ENCODE assay signal across 9 mouse cellular contexts in the genomic region with DNA sequence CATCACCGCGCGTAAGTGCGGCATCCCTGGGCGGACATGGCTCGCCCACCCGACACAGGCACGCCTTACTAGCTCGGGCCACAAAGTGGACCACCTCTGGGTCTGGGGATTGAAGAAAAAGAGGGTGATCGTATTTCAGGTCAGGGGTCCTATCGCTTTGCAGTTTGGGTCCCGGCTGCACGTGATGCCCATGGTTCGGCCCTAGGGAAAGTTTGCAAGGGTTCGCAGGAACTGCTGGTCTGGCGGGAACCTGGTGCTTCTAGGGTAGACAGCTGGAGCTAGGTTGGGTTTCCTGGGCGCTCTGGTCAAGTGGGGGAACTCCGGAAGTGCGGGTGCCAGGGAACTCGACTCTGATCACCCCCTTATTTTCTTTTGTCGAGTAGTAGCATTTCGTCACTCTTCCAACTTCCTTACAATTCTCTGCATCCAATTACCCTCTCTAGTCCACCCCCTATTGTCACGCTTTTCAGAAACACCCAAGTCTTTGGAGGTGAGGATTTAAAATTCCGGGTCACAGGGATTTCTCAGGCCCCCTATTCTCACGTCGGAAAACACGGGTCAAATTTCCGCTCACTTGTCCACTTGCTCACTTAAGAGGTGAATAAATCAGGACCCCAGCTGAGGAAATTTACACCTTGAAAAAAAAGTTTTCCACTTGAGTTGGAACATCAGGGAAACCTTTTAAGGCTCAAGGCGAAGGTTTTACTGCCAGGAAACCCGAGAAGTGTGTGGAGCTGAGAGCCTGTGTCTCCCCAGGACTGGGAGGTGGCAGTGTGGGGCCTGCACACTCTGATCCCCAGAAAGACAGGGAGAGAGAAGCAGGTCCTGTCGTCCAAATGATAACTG. TPM values are rescaled to one million over a fixed set of nuclear protein-coding genes. Genes with fewer than 3 reads are reported as not detected.
DNase-seq lines count a peak whose midpoint lies in the region; ATAC-seq and TF ChIP-seq lines count a peak whose summit lies in the region.
"Had no signal": no experiment of that assay in that cellular context is flagged by ENCODE, and none has a peak within 500 bp of the region (broad histone marks: within the 10 kb centered on the region; RNA-seq: fewer than 3 reads in every experiment).

No protein-coding gene starts in this region.

- peak overlapping the region; percentile 66 for H3K4me2 ChIP-seq in forebrain, postnatal 0 days (ENCODE audit: low read depth)
- peak overlapping the region; percentile 64 for H3K4me2 ChIP-seq in liver, embryonic 15.5 days

- TF ChIP-seq POLR2A in ES-Bruce4 (IDR thresholded peaks at IDR 0.05; ENCODE audit: insufficient read depth, low read length), result no peak

- H3K27me3 ChIP-seq in heart, embryonic 10.5 days (ENCODE audit: insufficient read depth, poor library complexity, severe bottlenecking), result peaks cover 68% of the 10 kb centered on the region
- H3K27me3 ChIP-seq in ES-Bruce4 (ENCODE audit: control insufficient read depth, insufficient read depth, low read length, poor library complexity, severe bottlenecking), result peaks cover 10% of the 10 kb centered on the region
- peaks cover 35% of the 10 kb centered on the region for H3K27me3 ChIP-seq in forebrain, postnatal 0 days (ENCODE audit: insufficient read depth, low read length)
- H3K27me3 ChIP-seq in liver, embryonic 15.5 days, result peaks cover 84% of the 10 kb centered on the region

- H3K9me3 ChIP-seq in heart, embryonic 10.5 days, result no peaks in the 10 kb centered on the region
- H3K9me3 ChIP-seq in ES-Bruce4 (replicated peaks; ENCODE audit: control insufficient read depth, insufficient read depth, low read length, poor library complexity, severe bottlenecking), result no peaks in the 10 kb centered on the region
- H3K9me3 ChIP-seq in forebrain, postnatal 0 days (ENCODE audit: low read length), result no peaks in the 10 kb centered on the region
- H3K9me3 ChIP-seq in liver, embryonic 15.5 days (replicated peaks), result no peaks in the 10 kb centered on the region

- WGBS in heart, embryonic 10.5 days, result 3% methylated on average over 31 of the region's 31 CpGs
- 10% methylated on average over 31 of the region's 31 CpGs for WGBS in forebrain, postnatal 0 days
- WGBS in liver, embryonic 15.5 days (ENCODE audit: insufficient replicate concordance), result 5% methylated on average over 31 of the region's 31 CpGs

- no peaks in the 10 kb centered on the region for H3K36me3 ChIP-seq in heart, embryonic 10.5 days
- H3K36me3 ChIP-seq in ES-Bruce4 (ENCODE audit: control insufficient read depth, insufficient read depth, low read length, poor library complexity, severe bottlenecking), result no peaks in the 10 kb centered on the region
- H3K36me3 ChIP-seq in forebrain, postnatal 0 days (ENCODE audit: insufficient read depth), result no peaks in the 10 kb centered on the region
- no peaks in the 10 kb centered on the region for H3K36me3 ChIP-seq in liver, embryonic 15.5 days (replicated peaks)

- no peak for DNase-seq in heart, embryonic 10.5 days (ENCODE audit: low spot score)
- no peak for DNase-seq in heart, adult 11 months
- no peak for DNase-seq in forebrain, postnatal 0 days
- DNase-seq in adipocyte (ENCODE audit: low spot score), result no peak
- no peak for DNase-seq in gastrocnemius, adult 18-20 months (ENCODE audit: low spot score)
- no peak for DNase-seq in layer of hippocampus, adult 18-20 months (ENCODE audit: low spot score in 2 of 2)

- TF ChIP-seq EP300 in ES-Bruce4 (IDR thresholded peaks at IDR 0.05; ENCODE audit: insufficient read depth, low read depth, low read length), result no peak

- H3K27ac ChIP-seq in heart, embryonic 10.5 days, result peak overlapping the region; percentile 79; the same call in 1 of the 2 replicates
- no peak overlapping the region for H3K27ac ChIP-seq in ES-Bruce4 (ENCODE audit: insufficient read depth, low read length)
- no peak overlapping the region for H3K27ac ChIP-seq in forebrain, postnatal 0 days (ENCODE audit: low read depth, low read length)
- no peak overlapping the region for H3K27ac ChIP-seq in liver, embryonic 15.5 days (replicated peaks)

- TF ChIP-seq CTCF in ES-Bruce4 (IDR thresholded peaks at IDR 0.05; ENCODE audit: low read depth, low read length), result no peak
- no peak for TF ChIP-seq CTCF in forebrain, postnatal 0 days (IDR thresholded peaks at IDR 0.05; ENCODE audit: low read depth)

- H3K4me3 ChIP-seq in heart, embryonic 10.5 days, result peak overlapping the region; percentile 71
- peak overlapping the region; percentile 81 for H3K4me3 ChIP-seq in ES-Bruce4 (ENCODE audit: low read depth, low read length)
- peak overlapping the region; percentile 39 for H3K4me3 ChIP-seq in forebrain, postnatal 0 days (ENCODE audit: low read depth, low read length)
- peak overlapping the region; percentile 44 for H3K4me3 ChIP-seq in liver, embryonic 15.5 days (replicated peaks)

- peaks cover 19% of the 10 kb centered on the region for H3K4me1 ChIP-seq in heart, embryonic 10.5 days
- H3K4me1 ChIP-seq in ES-Bruce4 (ENCODE audit: control insufficient read depth, insufficient read depth, low read length), result no peaks in the 10 kb centered on the region
- H3K4me1 ChIP-seq in forebrain, postnatal 0 days (ENCODE audit: insufficient read depth), result peaks cover 6% of the 10 kb centered on the region; the same call in 1 of the 2 replicates
- peaks cover 16% of the 10 kb centered on the region for H3K4me1 ChIP-seq in liver, embryonic 15.5 days (replicated peaks)

- peak overlapping the region; percentile 56 for H3K9ac ChIP-seq in ES-Bruce4 (ENCODE audit: low read depth, poor library complexity, severe bottlenecking)
- H3K9ac ChIP-seq in forebrain, postnatal 0 days, result no peak overlapping the region
- H3K9ac ChIP-seq in liver, embryonic 15.5 days, result no peak overlapping the region

- ATAC-seq in forebrain, postnatal 0 days, result no peak
- ATAC-seq in liver, embryonic 15.5 days (ENCODE audit: insufficient read depth), result no peak

RNA-seq across cellular contexts. Expression of gene Shisa3, which starts 1.2 kb away (rescaled TPM):
- polyA plus RNA-seq in heart, embryonic 10.5 days (2016; fragmentation: Nextera tagmentation; extraction: Ambion mirVana), result 0.90 and 12.9 TPM in 2 replicates
- 0.52 and 0.88 TPM in 2 replicates for polyA plus RNA-seq in ES-Bruce4 (2011; ENCODE audit: insufficient read depth, insufficient read length, low read depth, missing spikeins)
- 1.4 and 1.9 TPM in 2 replicates for total RNA-seq in forebrain, postnatal 0 days (2014; rRNA removed)
- 0.62 and 0.65 TPM in 2 replicates for polyA plus RNA-seq in forebrain, postnatal 0 days (2015; fragmentation: Nextera tagmentation; extraction: Ambion mirVana)
- polyA plus RNA-seq in liver, embryonic 15.5 days (2015; fragmentation: Nextera tagmentation; extraction: Ambion mirVana), result 0.56 and 0.66 TPM in 2 replicates
- total RNA-seq in gastrocnemius, adult 18-20 months (2021), result 1 to 10 TPM; 1.3 to 2.7 TPM
- total RNA-seq in layer of hippocampus, adult 18-20 months (2021), result 1 to 10 TPM; 1.1 to 1.3 TPM
- total RNA-seq: granulocyte monocyte progenitor cell, adult 5-6 weeks had no signal
